Mouse (Mus musculus) layer of hippocampus, postnatal 36 days (tissue): ENCODE results near the gene Cyb5d1. TPM values are rescaled to one million over a fixed set of nuclear protein-coding genes. Genes with fewer than 3 reads are reported as not detected.

Experiments used
- DNase-seq, 2 experiments: peaks; one replicate each; pipeline ENCODE4 v3.0.0; 2022
- total RNA-seq, 2 experiments: library from RNA; stranded (reverse); gene quantifications; 2 replicates each; pipeline ENCODE4 v1.2.3; 2021

The Cyb5d1 gene
- total RNA-seq, result 10 to 100 TPM; 44.6 to 48.6 TPM

DNA sequence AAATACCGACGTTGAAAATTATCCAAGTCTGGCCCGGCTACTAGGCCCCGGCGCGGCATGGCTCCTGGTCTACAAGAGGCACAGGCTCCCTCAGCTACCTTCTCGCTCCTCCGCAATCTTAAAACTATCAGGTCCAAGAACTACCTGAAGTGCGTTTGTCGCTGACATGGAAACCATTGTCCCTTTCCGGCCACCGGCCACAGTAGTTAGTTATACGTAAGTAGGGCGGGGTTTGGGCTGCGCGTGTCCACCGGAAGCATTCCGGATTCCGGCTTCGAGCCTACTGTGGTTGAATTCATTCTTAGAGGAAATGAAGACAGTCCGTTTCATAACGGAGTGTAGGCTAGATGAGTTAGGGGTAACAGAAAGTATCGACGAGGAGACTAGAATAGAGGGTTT, at the start of gene Cyb5d1, which contains the start of gene Naa38:
Gene Cyb5d1 (minus strand): TSS at position 397 of the 399 bp plus-strand sequence.
Gene Naa38 (plus strand): TSS at position 253 of the 399 bp plus-strand sequence.
- DNase-seq, result peak; percentile 88

GRCm38 (mm10) chr11:69443328-69443727, 47.9 kb upstream of the Cyb5d1 start:
- no peak for DNase-seq

- no peak for DNase-seq
Observed at GRCm38 (mm10) chr11:69437291-69437690, 41.9 kb upstream of the Cyb5d1 start.

GRCm38 (mm10) chr11:69433189-69433588, 37.8 kb upstream of the Cyb5d1 start:
- no peak for DNase-seq

GRCm38 (mm10) chr11:69432640-69432982, 37.2 kb upstream of the Cyb5d1 start:
- DNase-seq, result no peak

- DNase-seq, result peak; percentile 61 to 65
Observed at GRCm38 (mm10) chr11:69431829-69432639, 36.6 kb upstream of the Cyb5d1 start.

- no peak for DNase-seq
Observed at GRCm38 (mm10) chr11:69430631-69431030, 35.2 kb upstream of the Cyb5d1 start.

DNA sequence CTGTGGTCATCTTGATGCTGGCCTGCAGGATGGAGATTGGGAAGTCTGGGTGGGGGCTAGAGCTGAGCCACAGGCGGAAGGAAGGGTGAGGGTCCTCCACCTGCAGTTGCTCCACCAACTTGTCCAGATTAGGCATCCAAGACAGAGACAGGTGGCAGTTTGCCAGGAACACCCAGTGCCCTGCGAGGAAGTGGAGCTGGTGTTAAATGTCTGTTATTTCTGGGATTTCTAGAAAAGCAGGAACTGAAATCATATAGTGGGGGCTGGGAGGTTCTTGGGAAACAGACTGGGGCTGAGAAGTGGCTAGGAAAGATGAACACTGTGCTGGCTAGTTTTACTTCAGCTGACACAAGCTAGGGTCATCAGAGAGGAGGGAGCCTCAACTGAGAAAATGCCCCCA, 33.9 kb upstream of the Cyb5d1 start:
- DNase-seq, result no peak

DNA sequence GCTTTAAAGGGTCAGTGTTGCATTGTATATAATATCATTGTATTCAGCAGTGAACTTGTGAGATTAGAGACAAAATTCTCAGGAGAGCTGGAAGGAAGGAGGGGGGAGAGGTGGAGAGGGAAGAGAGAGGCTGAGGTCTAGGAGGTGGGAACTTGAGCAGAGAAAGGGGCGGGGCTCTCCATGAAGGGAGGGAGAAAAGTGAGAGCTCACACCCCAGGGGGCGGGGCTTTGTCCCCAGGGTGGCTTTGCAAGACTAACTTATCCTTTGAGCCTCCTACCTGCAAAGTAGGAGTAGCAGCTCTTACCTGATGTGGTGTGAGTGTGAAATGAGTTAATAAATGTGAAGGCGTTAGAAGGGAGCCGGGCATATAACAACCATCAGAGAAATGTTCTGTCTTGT, 33.3 kb upstream of the Cyb5d1 start:
- DNase-seq, result no peak

DNA sequence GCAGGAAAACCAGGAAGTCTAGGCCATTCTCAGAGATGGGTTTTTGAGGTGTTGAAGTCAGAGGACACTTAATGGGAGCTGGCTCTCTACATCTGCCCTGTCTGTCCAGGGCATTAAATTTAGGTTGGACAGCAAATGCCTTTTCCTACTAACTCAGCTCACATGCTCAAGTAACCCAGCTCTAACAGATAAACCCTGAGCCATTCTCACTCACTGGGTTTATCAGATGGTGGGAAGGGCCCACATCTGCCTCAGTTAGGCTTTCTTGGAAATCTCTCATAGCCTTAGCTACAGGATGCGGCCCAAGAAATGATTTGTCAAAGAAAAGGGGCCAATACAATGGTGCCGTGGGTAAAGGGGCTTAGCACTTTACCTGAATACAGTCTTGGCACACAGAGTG, 30.8 kb upstream of the Cyb5d1 start:
- no peak for DNase-seq

DNA sequence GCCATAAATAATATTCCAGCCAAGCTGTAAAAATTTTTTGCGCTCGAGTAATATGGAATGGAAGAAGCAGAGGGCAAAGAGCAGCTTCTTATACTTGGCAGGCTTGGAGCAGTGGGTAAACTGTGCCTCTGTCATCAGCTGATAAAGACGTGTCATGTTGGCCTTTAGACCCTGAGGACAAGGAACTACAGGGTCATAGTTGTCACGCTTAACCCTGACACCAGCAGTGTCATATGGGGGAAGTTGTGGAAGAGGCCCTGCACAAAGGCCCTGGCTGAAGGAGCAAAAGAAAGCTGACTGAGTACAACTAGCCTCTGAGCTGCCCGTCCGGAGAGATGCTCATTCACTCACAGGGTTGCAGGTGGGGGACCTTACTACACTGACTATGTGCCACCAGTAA, 28.5 kb upstream of the Cyb5d1 start:
- no peak for DNase-seq

DNA sequence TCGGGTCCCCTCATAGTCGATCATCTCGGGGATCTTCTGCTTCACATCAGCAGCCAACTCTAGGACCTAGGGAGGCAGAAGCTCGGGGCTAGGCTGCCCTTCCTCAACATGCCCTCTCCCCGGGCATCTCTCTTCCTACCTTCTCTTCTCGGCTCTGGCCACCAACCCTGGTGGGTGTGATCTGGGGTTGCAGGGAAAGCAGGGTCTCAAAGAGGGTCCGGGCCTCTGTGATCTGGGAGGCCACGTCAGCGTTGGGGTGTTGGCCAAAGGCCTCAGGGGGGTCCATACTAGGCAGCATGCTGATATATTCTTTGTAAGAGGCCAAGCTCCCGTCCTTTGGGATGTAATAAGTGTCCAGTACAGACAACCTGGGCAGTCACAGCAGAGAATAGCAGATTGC, 27.4 kb upstream of the Cyb5d1 start:
- no peak for DNase-seq

GRCm38 (mm10) chr11:69421131-69421977, 25.9 kb upstream of the Cyb5d1 start:
- no peak for DNase-seq

- no peak for DNase-seq
Observed at GRCm38 (mm10) chr11:69420554-69421000, 25.1 kb upstream of the Cyb5d1 start.

- no peak for DNase-seq
Observed at GRCm38 (mm10) chr11:69419813-69420553, 24.6 kb upstream of the Cyb5d1 start.

- DNase-seq, result no peak
Observed at GRCm38 (mm10) chr11:69419443-69419812, 24.0 kb upstream of the Cyb5d1 start.

DNA sequence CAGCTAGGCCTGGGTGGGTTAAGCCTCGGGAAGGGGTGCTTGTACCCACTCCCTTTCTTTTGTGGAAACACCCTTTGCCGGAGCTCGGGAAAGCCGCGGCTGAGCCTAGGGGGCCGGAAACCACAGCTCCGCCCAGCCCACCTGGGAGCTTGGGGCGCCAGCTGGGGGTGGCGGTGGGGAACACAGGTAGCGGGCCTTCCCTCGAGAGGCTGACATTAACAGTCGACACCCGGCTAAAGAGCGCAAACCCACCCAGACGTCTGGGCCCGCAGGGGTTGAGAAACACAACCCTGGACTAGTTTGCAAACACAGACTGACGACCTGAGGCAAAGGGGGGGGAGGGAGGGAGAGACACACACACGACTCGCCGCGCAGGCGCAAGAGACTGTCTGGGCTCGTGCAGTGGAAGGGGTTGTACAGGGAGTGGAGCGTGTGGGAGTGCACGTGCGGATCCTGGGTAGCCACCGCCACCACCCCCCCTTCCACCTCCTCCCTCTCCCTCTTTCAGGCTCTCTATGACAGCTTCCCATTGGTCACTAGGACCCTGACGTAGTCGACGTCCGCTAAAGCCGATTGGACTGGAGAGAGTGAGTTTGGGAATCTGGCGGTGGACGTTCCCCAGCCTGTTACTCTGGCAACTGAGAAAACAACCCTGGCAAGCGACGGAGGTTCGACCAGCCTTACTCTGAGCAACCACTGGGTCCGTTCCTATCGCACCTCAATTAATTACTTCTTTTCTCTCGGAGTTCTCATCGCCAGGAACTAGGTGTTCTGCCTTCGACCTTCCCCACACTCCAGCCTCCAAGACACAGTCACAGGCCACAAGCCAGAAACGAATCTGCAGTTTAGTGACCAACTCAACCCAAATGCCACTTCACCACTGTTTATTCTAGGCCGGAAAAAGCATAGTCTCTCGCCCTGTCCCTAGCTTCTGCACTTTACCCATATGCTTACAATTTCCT, 23.3 kb upstream of the Cyb5d1 start:
- peak; percentile 89 to 90 for DNase-seq

DNA sequence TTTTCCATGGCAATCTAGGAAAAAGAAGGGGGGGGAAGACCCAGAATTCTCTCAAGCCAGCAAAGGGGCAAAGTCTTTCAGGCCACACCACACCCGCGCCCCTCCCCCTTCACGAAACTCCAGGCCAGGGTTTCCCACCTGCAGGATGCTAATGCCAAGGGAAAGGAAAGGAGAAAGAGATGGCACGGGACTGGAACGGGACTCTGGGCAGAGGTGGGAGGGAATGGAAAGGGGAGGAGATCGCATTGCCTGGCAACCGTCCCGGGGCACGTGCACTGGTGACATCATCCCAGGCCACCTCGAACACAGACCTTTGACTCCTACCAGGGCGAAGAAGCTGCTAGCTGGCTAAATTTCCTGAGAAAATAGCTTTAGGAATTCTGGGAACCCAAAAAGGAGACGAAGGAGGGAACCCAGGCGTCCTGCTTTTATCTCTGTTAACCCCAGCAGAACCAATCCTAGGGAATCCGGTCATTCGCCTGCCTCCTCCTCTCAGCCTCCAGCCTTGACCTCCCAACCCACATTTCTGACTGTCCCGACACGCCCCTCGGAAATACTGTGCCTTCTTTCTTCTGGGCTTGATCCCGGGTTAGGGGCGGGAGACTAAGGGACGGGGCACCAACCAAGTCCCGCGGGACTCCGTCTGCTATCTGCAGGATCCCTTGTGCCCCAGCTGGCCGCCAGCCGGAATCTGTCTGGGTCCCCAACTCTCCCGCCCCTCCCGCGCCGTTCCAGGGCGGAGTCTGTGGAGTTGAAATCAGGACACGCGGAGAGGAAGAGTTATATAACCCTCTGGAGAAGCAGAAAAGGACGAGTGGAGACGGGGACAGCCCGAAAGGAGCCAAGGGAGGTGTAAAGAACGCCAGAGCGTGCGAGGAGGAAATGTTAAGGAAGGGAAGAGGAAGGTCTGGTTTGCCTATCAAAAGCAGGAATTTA, 22.3 kb upstream of the Cyb5d1 start:
- peak; percentile 86 for DNase-seq

- no peak for DNase-seq
Observed at GRCm38 (mm10) chr11:69416921-69417448, 21.6 kb upstream of the Cyb5d1 start.

- no peak for DNase-seq
Observed at GRCm38 (mm10) chr11:69416509-69416908, 21.1 kb upstream of the Cyb5d1 start.
